Mouse (Mus musculus): Measurements from ENCODE around the gene Slc17a7.
"Not testable (repeated sequence)": the region's sequence is repeated elsewhere in the genome, so short reads cannot be mapped to it uniquely, and the experiment has no call there.

Gene Slc17a7

DNA sequence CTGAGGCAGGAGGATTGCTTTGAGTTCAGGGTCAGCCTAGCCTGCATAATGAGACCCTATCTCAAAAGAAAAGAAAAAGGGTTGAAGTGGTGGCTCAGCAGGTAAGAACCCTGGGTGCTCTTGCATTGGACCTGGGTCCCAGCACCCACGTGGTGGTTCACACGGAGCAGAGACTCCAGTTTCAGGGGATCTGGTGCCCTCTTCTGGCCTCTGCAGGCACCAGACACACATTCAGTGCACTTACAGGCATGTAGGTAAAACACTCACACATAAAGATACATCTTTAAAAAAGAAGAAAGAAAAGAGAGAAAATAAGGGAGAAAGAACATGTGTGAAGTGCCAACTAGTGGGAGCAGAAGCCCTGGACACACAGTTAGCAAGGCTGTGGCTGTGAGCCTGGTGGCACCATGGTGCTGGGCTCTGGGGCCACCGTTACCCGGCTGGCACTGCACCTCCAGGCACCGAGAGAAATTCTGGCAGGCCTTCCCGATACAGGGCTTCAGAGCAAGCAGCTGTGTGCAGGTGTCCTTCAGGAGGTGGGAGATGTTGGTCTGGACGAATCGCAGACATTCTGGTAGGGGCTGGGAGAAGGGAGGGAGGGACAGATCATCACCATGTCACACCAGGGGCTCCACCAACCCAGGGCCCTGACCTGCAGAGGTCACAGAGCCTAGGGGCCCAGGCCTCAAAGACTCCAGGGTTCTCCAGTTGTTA lies 30.1 kb upstream of the Slc17a7 start:
- no peak for DNase-seq

- DNase-seq, result no peak
Observed at GRCm38 (mm10) chr7:45134544-45135026, 29.2 kb upstream of the Slc17a7 start.

DNA sequence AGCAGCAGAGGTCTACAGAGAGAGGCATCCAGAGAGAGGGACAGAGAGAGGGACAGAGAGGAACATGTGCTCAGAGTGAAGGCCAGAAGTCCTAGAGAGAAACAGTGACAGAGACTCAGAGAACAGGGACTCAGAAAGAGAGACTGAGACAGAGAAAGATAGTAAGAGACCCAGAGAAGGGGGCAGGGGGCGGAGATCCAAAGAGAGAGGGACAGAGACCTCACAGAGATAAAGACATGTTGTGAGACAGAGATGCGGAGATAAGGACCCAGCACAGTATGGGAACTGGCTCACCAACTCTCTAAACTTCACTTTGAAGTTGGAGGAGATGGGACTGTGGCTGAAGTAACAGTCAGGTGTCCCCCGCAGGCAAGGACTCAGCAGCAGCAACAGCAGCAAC lies 28.4 kb upstream of the Slc17a7 start:
- no peak for DNase-seq

DNA sequence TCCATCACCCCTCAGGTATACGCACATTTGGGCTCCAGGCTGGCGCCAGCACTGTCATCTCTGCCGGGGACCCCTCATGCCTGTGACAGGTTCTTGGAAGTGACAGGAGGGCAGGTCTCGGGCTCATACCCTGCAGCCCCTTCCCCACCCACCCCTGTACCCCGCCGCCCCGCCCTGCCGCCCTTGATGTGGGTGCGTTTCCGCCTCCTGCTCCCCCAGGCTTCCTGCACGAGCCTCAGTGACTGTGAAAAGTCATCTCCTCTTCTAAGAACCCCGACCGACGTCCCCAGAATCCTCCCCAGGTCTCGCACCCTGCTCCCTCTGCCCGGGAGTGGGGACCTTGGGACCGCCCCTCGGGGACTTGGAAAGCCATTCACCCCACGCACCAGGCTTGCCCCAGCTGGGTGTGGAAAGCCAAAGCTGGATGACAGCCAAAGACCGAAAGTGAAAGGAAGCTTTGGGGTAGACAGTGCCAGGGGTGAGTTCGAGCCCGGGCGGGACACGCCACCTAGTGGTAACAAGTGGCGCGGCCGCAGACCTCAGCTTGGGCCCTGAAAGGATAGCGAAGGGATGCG lies 27.7 kb upstream of the Slc17a7 start, which contains the start of the genes Gm45713 and Flt3l:
Gm45713 (minus strand) TSS at position 239 of the 575 bp plus-strand sequence.
Flt3l (minus strand) TSS at position 440 of the 575 bp plus-strand sequence.
- DNase-seq, result peak; percentile 94

- DNase-seq, result no peak
Observed at GRCm38 (mm10) chr7:45137171-45138006, 26.4 kb upstream of the Slc17a7 start.

DNA sequence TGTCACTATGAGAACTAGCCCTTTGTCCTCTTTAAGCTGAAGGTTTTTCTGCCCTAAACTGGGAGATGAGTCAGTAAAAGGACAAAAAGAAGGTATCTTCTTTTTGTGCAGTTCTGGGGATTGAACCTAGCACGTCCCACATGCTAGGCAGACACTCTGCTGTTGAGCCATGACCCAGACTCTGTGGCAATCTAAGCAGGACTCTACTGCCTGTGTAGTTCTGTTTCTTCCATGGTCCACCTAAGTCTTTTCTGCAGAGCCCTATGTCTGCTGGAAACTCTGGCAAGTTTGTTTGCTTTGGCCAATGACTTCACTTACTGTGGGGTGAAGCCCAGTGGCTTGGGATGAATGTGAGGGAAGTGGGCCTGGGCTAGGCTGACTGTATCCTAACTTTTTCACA lies 25.3 kb upstream of the Slc17a7 start:
- DNase-seq, result no peak

DNA sequence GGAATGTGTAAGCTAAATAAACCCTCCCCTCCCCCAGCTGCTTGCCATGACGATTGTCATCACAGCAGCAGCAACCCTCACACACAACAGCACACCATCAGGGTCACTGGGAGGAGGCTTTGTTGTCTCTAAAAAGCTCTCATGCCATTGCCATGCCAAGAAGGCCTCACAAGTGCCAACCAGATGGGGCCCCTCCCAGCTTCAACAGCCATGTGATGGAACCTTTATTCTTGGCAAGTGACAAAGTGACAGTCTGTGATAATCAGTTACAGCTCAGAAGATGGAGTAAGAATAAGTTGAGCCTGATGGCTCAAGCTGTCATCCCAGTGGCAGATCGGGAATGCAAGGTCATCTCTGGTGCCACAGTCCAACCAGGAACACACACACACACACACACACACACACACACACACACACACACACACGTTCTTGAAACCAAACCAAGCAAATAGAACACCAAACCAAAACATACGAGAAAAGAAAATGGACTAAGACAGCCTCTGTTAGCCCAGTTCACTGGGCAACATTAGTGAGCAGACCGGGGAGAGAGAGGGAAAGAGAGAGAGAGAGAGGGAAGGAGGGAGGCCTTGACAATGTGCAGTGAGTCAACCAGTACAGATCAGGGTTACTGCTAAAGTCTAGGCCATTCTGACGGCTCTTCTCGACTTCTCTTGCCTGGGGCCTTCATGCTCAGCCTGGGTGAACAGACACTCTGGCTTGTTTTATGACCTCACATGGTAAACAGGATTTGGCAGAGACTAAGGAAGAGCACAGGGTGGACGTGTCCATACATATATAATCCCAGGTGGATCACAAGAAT lies 23.6 kb upstream of the Slc17a7 start:
- DNase-seq, result no peak

DNA sequence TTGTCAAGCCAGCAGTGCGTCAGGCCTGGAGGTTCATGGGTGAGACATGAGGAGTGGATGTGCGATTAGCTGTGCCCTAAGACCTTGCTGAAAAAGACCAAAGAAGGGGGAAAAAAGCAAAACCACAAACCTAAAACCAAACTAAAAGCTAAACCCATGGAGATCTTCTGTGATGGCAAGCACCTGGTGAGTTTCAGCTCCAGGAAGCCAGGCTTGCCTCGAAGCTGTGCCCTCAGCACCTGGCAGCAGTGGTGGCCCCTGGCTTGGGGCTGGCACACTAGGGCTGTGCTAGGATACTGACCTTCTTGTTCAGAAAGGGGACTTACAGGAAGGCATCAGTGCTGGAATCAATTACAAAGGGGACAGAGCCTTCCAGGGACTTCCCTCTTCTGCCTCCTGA lies 22.4 kb upstream of the Slc17a7 start:
- no peak for DNase-seq

GRCm38 (mm10) chr7:45141914-45142313 lies 21.8 kb upstream of the Slc17a7 start:
- no peak for DNase-seq

- no peak for DNase-seq
Observed at GRCm38 (mm10) chr7:45144368-45145174, 19.2 kb upstream of the Slc17a7 start.

GRCm38 (mm10) chr7:45145460-45145859 lies 18.3 kb upstream of the Slc17a7 start:
- DNase-seq, result no peak

- peak; percentile 44 for DNase-seq
Observed at GRCm38 (mm10) chr7:45147267-45147666, 16.5 kb upstream of the Slc17a7 start.

DNA sequence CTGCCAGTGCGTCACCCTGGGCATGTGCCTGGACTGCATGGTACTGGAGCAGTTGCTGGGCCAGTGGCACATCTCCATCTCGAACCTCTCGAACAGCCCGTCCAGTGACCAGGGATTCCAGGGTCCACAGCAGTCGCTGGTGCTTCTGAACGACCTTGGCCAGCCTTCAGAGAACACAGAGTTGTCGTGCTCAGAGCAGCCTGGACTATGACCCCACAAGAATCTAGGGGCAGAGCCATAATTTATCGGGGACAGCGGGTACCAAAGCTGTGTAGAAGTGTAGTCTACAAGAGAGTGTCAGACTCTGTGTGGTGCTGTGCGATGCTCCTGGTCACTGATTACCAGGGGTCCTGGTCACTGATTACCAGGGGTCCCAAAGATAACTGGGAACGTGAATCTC lies 15.8 kb upstream of the Slc17a7 start:
- peak; percentile 55 for DNase-seq

GRCm38 (mm10) chr7:45148534-45149098 lies 15.1 kb upstream of the Slc17a7 start:
- DNase-seq, result no peak

GRCm38 (mm10) chr7:45149545-45149944 lies 14.2 kb upstream of the Slc17a7 start:
- DNase-seq, result peak; percentile 67

DNA sequence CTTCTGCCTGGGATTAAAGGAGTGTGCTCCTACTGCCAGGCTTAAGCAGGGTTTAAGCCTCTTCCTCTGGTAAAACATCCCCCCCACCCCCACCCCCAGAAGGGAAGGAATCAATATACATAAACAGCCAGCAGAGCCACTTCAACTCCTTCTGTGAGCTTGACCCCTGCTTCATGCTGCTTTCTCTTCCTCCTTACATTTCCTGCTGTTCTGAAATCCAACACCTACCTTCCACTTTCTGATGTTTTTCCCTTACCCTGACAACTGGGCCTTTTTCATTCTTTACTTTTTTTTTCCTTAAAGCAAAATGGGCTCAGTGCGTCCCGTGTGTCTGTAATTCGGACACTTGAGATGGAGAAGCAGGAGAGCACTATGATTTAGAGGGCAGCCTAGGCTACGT lies 13.4 kb upstream of the Slc17a7 start:
- no peak for DNase-seq

GRCm38 (mm10) chr7:45151303-45151702 lies 12.4 kb upstream of the Slc17a7 start:
- DNase-seq, result peak; percentile 72

DNA sequence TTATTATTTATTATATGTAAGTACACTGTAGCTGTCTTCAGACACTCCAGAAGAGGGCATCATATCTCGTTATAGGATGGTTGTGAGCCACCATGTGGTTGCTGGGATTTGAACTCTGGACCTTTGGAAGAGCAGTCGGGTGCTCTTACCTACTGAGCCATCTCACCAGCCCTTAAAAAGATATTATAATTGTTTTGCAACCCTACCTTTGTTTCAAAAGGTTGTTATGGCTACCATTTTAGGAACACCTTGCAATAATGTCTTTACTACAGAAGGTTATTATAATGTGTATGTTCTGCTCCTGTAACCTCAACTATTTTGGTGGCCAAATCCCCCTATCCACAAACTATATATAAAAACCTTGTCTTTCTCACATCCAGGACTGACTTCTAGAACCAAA lies 10.7 kb upstream of the Slc17a7 start:
- DNase-seq, result not testable (repeated sequence)

DNA sequence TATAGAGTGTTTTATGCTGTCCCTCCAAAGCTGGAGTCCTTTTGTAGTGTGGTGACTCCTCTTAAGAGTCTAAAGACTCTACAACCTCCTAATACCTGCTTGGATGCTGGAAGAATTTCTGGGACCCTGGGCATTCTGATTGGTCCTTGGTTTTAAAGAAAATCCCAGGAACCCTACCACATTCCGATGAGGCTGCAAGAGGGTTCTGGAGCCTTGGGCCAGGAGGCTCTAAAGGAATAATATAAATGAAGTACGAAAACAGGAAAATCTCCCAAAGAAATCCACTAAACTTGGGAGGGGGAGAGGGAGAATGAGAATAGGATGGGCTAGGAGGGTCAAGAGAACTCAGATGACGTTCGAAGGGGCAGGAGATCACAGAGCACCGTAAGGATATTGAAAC lies 10.2 kb upstream of the Slc17a7 start:
- no peak for DNase-seq

DNA sequence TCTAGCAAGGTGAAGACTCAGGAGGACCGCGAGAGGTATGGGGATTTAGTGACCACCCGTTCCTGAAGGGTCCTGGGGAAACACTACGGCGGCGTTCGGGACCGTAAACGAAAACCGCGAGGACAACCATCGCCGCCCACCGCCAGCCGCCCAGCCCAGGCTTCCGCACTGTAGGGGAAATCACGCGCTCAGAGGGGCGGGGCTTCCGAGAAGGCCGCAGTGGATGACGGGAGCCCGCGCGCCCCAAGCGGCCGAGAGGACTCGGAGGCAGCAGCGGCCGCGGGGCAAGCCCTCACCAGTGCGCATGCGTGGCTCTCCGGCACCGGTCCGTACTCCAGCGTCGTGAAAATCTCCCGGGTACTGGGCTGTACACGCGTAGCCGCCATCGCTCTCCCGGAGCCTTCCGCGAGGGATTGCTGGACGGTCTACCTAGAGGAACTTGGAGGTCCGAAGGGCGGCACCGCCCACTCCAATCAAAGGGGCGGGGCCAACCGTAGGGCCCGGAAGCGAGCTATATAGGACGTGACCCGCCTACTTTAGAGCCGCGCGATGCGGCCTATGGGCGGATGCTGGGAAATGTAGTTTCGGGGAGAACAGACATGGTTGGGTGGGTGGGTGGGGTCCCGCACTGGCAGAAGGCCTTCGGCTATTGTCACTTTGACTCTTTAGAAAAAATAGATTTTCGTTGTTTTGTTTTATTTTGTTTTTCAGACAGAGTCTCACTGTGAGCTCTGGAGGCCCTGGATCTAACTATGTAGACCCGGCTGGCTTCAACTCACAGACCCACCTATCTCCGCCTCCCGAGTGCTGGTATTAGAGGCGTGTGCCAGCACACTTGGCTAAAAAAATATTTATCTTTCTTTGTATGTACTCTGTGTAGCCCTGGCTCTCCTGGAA lies 9.4 kb upstream of the Slc17a7 start, which contains the start of the genes Pih1d1 and Aldh16a1:
Pih1d1 (plus strand) TSS at position 208 of the 897 bp plus-strand sequence.
Aldh16a1 (minus strand) TSS at position 489 of the 897 bp plus-strand sequence.
- peak; percentile 99 for DNase-seq

Data from kidney, postnatal 14 days (tissue).